8 mouse cellular contexts compared by ENCODE assay signal in genomic region chr13:96541381-96541780, GRCm38 (mm10). TPM values are rescaled to one million over a fixed set of nuclear protein-coding genes. Genes with fewer than 3 reads are reported as not detected.
DNase-seq lines count a peak whose midpoint lies in the region; ATAC-seq and TF ChIP-seq lines count a peak whose summit lies in the region.

No protein-coding gene starts in this region.

- no peak for TF ChIP-seq EP300 in ES-Bruce4 (IDR thresholded peaks at IDR 0.05; ENCODE audit: insufficient read depth, low read depth, low read length)

- H3K4me2 ChIP-seq in heart, embryonic 13.5 days: peak overlapping the region; percentile 72
- H3K4me2 ChIP-seq in hindbrain, embryonic 13.5 days: peak overlapping the region; percentile 61
- peak overlapping the region; percentile 47 for H3K4me2 ChIP-seq in midbrain, embryonic 11.5 days

- TF ChIP-seq POLR2A in ES-Bruce4 (IDR thresholded peaks at IDR 0.05; ENCODE audit: insufficient read depth, low read length): no peak

- WGBS in heart, embryonic 13.5 days: 20% methylated on average over 2 of the region's 2 CpGs
- 51% methylated on average over 2 of the region's 2 CpGs for WGBS in hindbrain, embryonic 13.5 days
- WGBS in midbrain, embryonic 11.5 days: 60% methylated on average over 2 of the region's 2 CpGs

- no peak for DNase-seq in heart, postnatal 25 days (ENCODE audit: low spot score)
- no peak for DNase-seq in midbrain, embryonic 11.5 days (ENCODE audit: low spot score, missing footprints)
- no peak for DNase-seq in left cerebral cortex, adult 11 months (ENCODE audit: low spot score)
- no peak for DNase-seq in frontal cortex, postnatal 14 days (ENCODE audit: low spot score in 2 of 2)
- DNase-seq in spleen, postnatal 4 days (ENCODE audit: low spot score in 2 of 2): no peak

- no peak overlapping the region for H3K27ac ChIP-seq in heart, embryonic 13.5 days (replicated peaks)
- H3K27ac ChIP-seq in ES-Bruce4 (ENCODE audit: insufficient read depth, low read length): no peak overlapping the region
- no peak overlapping the region for H3K27ac ChIP-seq in hindbrain, embryonic 13.5 days
- H3K27ac ChIP-seq in midbrain, embryonic 11.5 days (ENCODE audit: low read depth, low read length): no peak overlapping the region

- ATAC-seq in heart, embryonic 13.5 days (ENCODE audit: extremely low read depth, insufficient number of reproducible peaks, low FRiP score, low TSS enrichment): no peak
- no peak for ATAC-seq in hindbrain, embryonic 13.5 days (ENCODE audit: low FRiP score)
- no peak for ATAC-seq in midbrain, embryonic 11.5 days (ENCODE audit: low FRiP score)

- H3K9me3 ChIP-seq in heart, embryonic 13.5 days: no peaks in the 10 kb centered on the region
- H3K9me3 ChIP-seq in ES-Bruce4 (replicated peaks; ENCODE audit: control insufficient read depth, insufficient read depth, low read length, poor library complexity, severe bottlenecking): no peaks in the 10 kb centered on the region
- H3K9me3 ChIP-seq in hindbrain, embryonic 13.5 days: no peaks in the 10 kb centered on the region
- no peaks in the 10 kb centered on the region for H3K9me3 ChIP-seq in midbrain, embryonic 11.5 days (ENCODE audit: control insufficient read depth, low read length)

- no peaks in the 10 kb centered on the region for H3K27me3 ChIP-seq in heart, embryonic 13.5 days (replicated peaks)
- no peaks in the 10 kb centered on the region for H3K27me3 ChIP-seq in ES-Bruce4 (ENCODE audit: control insufficient read depth, insufficient read depth, low read length, poor library complexity, severe bottlenecking)
- H3K27me3 ChIP-seq in hindbrain, embryonic 13.5 days: no peaks in the 10 kb centered on the region
- no peaks in the 10 kb centered on the region for H3K27me3 ChIP-seq in midbrain, embryonic 11.5 days (ENCODE audit: control insufficient read depth, insufficient read depth, low read length)

- peaks cover 20% of the 10 kb centered on the region for H3K4me1 ChIP-seq in heart, embryonic 13.5 days
- H3K4me1 ChIP-seq in ES-Bruce4 (ENCODE audit: control insufficient read depth, insufficient read depth, low read length): no peaks in the 10 kb centered on the region
- peaks cover 12% of the 10 kb centered on the region for H3K4me1 ChIP-seq in hindbrain, embryonic 13.5 days (replicated peaks)
- peaks cover 8% of the 10 kb centered on the region for H3K4me1 ChIP-seq in midbrain, embryonic 11.5 days (ENCODE audit: control insufficient read depth, insufficient read depth, low read length)

- no peak for TF ChIP-seq CTCF in ES-Bruce4 (IDR thresholded peaks at IDR 0.05; ENCODE audit: low read depth, low read length)

- intact Hi-C loops in heart, postnatal 25 days (cut with DNase I): loop anchor here (5.0 kb wide), 2 partner anchors 131 to 149 kb away; partner anchors contain the start of gene Hmgcr

- peak overlapping the region; percentile 99 for H3K4me3 ChIP-seq in heart, embryonic 13.5 days
- peak overlapping the region; percentile 33; the same call in 1 of the 2 replicates for H3K4me3 ChIP-seq in ES-Bruce4 (ENCODE audit: low read depth, low read length)
- H3K4me3 ChIP-seq in hindbrain, embryonic 13.5 days: peak overlapping the region; percentile 97; the same call in 1 of the 2 replicates
- H3K4me3 ChIP-seq in midbrain, embryonic 11.5 days (ENCODE audit: low read depth, low read length): peak overlapping the region; percentile 93; the same call in 1 of the 2 replicates

- H3K9ac ChIP-seq in heart, embryonic 13.5 days: peak overlapping the region; percentile 80; the same call in 1 of the 2 replicates
- H3K9ac ChIP-seq in ES-Bruce4 (ENCODE audit: low read depth, poor library complexity, severe bottlenecking): peak overlapping the region; percentile 95
- H3K9ac ChIP-seq in hindbrain, embryonic 13.5 days: no peak overlapping the region
- H3K9ac ChIP-seq in midbrain, embryonic 11.5 days (ENCODE audit: low read length): no peak overlapping the region

- no peaks in the 10 kb centered on the region for H3K36me3 ChIP-seq in heart, embryonic 13.5 days
- no peaks in the 10 kb centered on the region for H3K36me3 ChIP-seq in ES-Bruce4 (ENCODE audit: control insufficient read depth, insufficient read depth, low read length, poor library complexity, severe bottlenecking)
- no peaks in the 10 kb centered on the region for H3K36me3 ChIP-seq in hindbrain, embryonic 13.5 days
- no peaks in the 10 kb centered on the region for H3K36me3 ChIP-seq in midbrain, embryonic 11.5 days (ENCODE audit: control insufficient read depth, insufficient read depth, low read length)

RNA-seq across cellular contexts. Expression of gene Polk, which starts 1.0 kb away (rescaled TPM):
- polyA plus RNA-seq in heart, embryonic 13.5 days (2015; fragmentation: Nextera tagmentation; extraction: Ambion mirVana): 6.1 and 6.9 TPM in 2 replicates
- total RNA-seq in heart, postnatal 25 days (2021): 1 to 10 TPM; 5.6 to 5.9 TPM
- polyA plus RNA-seq in ES-Bruce4 (2011; ENCODE audit: insufficient read depth, insufficient read length, low read depth, missing spikeins): 72.5 and 77.9 TPM in 2 replicates
- polyA plus RNA-seq in hindbrain, embryonic 13.5 days (2015; fragmentation: Nextera tagmentation; extraction: Ambion mirVana): 5.4 and 5.7 TPM in 2 replicates
- 7.3 and 8.2 TPM in 2 replicates for polyA plus RNA-seq in midbrain, embryonic 11.5 days (2014; fragmentation: Nextera tagmentation; extraction: Ambion mirVana)

RNA-seq across cellular contexts. Expression of gene Col4a3bp, which starts 1.0 kb away (rescaled TPM):
- polyA plus RNA-seq in heart, embryonic 13.5 days (2015; fragmentation: Nextera tagmentation; extraction: Ambion mirVana): 6.9 and 7.6 TPM in 2 replicates
- 10 to 100 TPM; 35.8 to 41.1 TPM for total RNA-seq in heart, postnatal 25 days (2021)
- polyA plus RNA-seq in ES-Bruce4 (2011; ENCODE audit: insufficient read depth, insufficient read length, low read depth, missing spikeins): 55.0 and 57.3 TPM in 2 replicates
- polyA plus RNA-seq in hindbrain, embryonic 13.5 days (2015; fragmentation: Nextera tagmentation; extraction: Ambion mirVana): 8.0 and 8.8 TPM in 2 replicates
- 6.7 and 6.9 TPM in 2 replicates for polyA plus RNA-seq in midbrain, embryonic 11.5 days (2014; fragmentation: Nextera tagmentation; extraction: Ambion mirVana)

RNA-seq across cellular contexts. Expression of gene Gm17622, which starts 50.8 kb away (rescaled TPM):
- not detected in 2 replicates for polyA plus RNA-seq in heart, embryonic 13.5 days (2015; fragmentation: Nextera tagmentation; extraction: Ambion mirVana)
- total RNA-seq in heart, postnatal 25 days (2021): not detected
- polyA plus RNA-seq in ES-Bruce4 (2011; ENCODE audit: insufficient read depth, insufficient read length, low read depth, missing spikeins): not detected in 2 replicates
- not detected in 2 replicates for polyA plus RNA-seq in hindbrain, embryonic 13.5 days (2015; fragmentation: Nextera tagmentation; extraction: Ambion mirVana)
- polyA plus RNA-seq in midbrain, embryonic 11.5 days (2014; fragmentation: Nextera tagmentation; extraction: Ambion mirVana): not detected in 2 replicates

Comparison
In these comparisons a context has a peak if more than half of its experiments do, and no peak if none do; other contexts are left out.
1. H3K4me3 ChIP-seq: peak in every context shown above with its lines; median percentile 99 in heart, embryonic 13.5 days; 97 in hindbrain, embryonic 13.5 days; 93 in midbrain, embryonic 11.5 days; 33 in ES-Bruce4.
2. H3K9ac ChIP-seq: peak in heart, embryonic 13.5 days (single experiment) and ES-Bruce4 (single experiment); none in hindbrain, embryonic 13.5 days (single experiment) and midbrain, embryonic 11.5 days (single experiment).
3. Peak in every context shown above with its lines, with median percentiles within 50 percentile points of each other: H3K4me2 ChIP-seq.